Mouse (Mus musculus): ENCODE results near the gene Mrfap1.

DNA sequence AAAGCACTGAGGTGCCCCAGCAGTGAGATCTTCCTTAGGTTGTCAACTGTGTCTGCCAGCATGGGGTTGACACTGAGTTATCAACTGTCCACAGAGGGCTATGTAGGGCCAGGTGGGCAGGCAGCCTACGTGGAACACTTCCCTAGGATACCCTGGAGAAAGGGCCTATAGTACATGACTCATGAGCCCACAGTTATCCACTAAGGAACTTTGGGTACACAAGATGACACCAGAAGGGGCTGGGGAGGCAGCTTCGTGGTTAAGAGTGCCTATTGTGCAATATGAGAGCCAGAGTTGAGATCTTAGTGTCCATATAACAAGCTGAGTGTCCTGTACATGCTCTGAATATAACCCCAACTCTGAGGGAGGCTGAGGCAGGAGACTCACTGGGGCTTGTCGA is 27.0 kb downstream of the Mrfap1 start:
- no peak for TF ChIP-seq HCFC1 (IDR thresholded peaks at IDR 0.05; ENCODE audit: borderline replicate concordance, insufficient read depth, low read length)
- no peak for TF ChIP-seq ZC3H11A (IDR thresholded peaks at IDR 0.05; ENCODE audit: borderline replicate concordance, low read depth, low read length)

All from ES-E14 (cell line).